Mouse (Mus musculus) left cerebral cortex, postnatal 36 days (tissue): ENCODE data around the gene Tedc2. TPM values are rescaled to one million over a fixed set of nuclear protein-coding genes. Genes with fewer than 3 reads are reported as not detected.

ENCODE experiments used
- DNase-seq, 2 experiments: peaks; one replicate each; pipeline ENCODE4 v3.0.0; 2021 to 2022; ENCODE audit warnings: low spot score in 2 of 2, mixed read lengths in 1 of 2
- intact Hi-C: fragments of 180-260 bp; cut with DNase I; formaldehyde crosslinking; loops from one replicate; pipeline ENCODE4 v1.15.1; 2025
- total RNA-seq, 2 experiments: library from RNA; stranded (reverse); gene quantifications; 2 replicates each; pipeline ENCODE4 v1.2.3; 2021

The Tedc2 gene
- total RNA-seq, result 10 to 100 TPM in 1 of 2 experiments, 1 to 10 TPM in 1; 9.4 to 14.2 TPM

- intact Hi-C loops, result no loop called here
These were observed at the start of gene Tedc2 for GRCm38 (mm10) chr17:24220435-24221411. Gene Tedc2, minus strand, starts transcription at chr17:24220851.

GRCm38 (mm10) chr17:24267133-24267532 is 46.5 kb upstream of the Tedc2 start:
- intact Hi-C loops, result no loop called here
- DNase-seq, result no peak

More at GRCm38 (mm10) chr17:24220435-24221411, at the start of gene Tedc2:
- peak; percentile 90 to 91 for DNase-seq

- DNase-seq, result no peak
- intact Hi-C loops, result no loop called here
These were observed 44.1 kb upstream of the Tedc2 start for GRCm38 (mm10) chr17:24264766-24265165.

GRCm38 (mm10) chr17:24260516-24260915 is 39.9 kb upstream of the Tedc2 start:
- intact Hi-C loops, result no loop called here
- DNase-seq, result no peak

DNA sequence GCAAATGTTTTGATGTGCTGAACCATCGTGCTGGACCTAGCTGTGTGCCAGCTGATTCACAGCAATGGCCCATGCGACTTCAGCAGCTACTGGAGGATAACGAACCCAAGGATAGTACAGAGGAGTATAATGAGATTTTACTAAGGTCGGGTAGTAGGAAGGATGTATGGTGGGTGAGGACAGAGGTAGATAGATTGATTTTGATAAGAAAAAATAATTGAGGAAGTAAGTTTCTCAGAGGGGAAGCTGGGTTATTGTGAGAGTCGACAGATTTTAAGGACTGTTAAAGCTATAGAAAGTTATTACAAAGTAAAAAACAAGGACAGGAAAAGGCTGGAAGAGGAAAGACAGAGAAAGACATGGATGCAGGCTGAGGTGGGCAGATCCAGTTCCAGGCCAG is 39.1 kb upstream of the Tedc2 start:
- DNase-seq, result no peak
- intact Hi-C loops, result no loop called here

DNA sequence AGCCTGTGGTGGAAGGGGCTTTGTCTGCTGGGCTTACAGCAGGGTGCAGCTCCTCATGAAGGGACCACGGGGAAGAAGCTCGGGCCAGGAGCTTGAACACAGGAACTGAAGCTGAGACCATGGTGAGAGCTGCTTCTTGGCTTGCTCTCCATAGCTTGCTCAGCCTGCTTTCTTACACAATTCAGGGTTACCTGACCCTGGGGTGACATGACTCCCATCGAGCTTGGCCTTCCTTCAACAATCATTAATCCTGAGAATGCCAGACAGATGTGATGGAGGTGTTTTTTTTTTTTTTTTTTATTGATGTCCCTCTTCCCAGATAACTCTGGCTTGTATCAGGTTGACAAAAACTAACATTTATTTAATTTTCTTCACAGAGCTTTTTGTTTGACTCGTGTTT is 38.3 kb upstream of the Tedc2 start:
- intact Hi-C loops, result no loop called here
- DNase-seq, result no peak

- no peak for DNase-seq
- intact Hi-C loops, result loop anchor here (5.0 kb wide), 1 partner anchor 100 kb away; the partner anchor contains the start of genes Abca17 and Abca3
These were observed 31.7 kb upstream of the Tedc2 start for GRCm38 (mm10) chr17:24252329-24252728.

DNA sequence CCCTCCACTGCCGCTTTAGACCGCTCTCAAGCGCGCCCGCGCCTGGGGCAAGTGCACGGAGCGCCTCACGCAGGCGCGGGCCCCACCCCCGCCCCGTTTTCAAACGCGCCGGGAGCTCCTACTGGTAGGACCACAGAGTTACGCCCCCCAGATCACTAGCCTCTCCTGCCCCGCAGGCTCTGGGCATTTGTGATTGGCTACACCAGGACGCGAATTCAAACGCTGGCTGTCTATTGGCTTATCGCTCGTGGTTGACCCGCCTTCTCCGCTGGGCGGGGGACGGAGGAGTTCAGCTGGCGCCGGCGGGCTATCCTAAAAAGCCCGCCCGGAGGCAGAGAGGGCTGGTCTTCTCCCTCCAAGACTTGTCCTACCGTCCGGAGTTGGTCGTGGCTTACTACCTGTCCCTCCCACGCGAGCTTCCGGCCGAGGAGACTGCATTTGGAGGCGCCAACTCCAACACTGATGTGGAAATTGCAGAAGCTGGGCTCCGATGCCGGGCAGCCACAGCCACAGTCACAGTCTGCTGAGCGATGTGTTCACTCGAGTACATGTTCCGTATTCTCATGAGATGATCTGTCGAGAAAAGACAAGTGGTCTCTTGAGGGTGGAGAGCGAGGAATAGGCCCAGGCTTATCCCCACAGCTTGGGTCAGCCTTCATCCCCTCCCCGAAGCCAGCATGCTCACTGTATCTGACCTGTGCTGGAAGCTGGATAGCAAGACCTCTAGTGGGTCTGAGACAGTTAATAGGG is 30.8 kb upstream of the Tedc2 start, which contains the start of gene Ccnf:
Ccnf (minus strand) TSS at position 165 of the 750 bp plus-strand sequence.
- intact Hi-C loops, result loop anchor here (5.0 kb wide), 1 partner anchor 101 kb away; the partner anchor contains the start of genes Abca17 and Abca3
- peak; percentile 95 for DNase-seq

DNA sequence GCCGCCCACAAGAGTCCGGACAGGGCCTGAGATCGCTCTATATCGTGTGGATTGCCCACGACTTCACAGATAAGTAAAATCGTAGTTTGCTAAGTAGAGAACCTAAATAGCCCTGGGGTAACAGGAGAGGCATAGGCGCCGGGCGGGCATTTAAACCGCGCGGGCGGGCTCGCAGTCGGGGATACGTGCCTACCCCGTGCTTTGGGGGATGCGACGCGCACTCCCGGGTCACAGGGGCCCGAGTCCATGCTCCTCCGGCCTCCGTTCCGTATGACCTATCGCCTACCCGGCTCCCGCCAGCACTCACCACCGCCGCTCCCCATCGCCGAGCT is 30.3 kb upstream of the Tedc2 start:
- intact Hi-C loops, result loop anchor here (5.0 kb wide), 1 partner anchor 101 kb away; the partner anchor contains the start of genes Abca17 and Abca3
- no peak for DNase-seq

DNA sequence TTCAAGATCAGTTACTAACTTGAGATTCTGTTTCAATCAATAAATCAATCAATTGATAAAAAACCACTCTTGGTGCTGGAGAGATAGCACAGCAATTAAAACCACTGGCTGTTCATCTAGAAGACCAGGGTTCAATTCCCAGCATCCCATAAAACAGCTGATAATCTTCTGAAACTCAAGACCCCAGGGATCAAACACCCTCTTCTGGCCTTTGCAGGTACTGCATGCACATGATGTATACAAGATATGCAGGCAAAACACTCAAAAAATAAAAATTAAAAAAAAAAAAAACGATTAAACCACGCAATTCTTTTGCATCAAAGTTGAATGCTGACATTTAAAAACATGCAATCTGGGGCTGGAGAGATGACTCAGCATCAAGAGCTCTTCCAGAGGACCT is 28.0 kb upstream of the Tedc2 start:
- intact Hi-C loops, result no loop called here
- DNase-seq, result no peak

- intact Hi-C loops, result no loop called here
- DNase-seq, result no peak
These were observed 23.4 kb upstream of the Tedc2 start for GRCm38 (mm10) chr17:24244061-24244460.

DNA sequence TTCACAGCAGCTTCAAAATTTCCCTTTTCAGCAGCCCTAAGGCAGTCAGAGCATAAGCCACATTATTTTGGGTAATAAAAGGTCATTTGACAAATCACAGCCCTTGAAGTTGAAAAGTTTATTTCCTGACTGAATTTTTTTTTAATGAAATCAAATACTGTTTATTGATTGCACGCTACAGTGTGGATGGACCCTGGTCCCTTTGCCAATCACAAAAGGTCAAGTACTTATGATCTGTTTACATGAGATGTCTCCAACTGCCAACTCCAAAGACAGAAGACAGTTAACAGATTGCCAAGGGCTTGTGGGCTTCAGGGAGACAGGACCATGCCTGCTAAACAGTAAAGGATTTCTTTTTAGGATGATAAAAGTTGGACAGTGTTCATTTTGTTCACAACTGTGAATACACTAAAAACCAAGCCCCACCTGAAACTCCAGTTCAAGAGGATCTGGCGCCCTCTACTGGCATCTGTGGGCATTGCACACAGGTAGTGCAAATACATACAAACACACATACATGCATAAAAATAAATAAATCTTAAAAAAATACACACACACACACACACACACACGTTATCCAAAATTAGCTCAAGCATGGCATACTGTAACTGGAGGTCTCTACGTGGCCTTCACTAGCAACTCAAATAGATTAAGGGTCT is 22.8 kb upstream of the Tedc2 start:
- no peak for DNase-seq
- intact Hi-C loops, result no loop called here

GRCm38 (mm10) chr17:24236921-24237320 is 16.3 kb upstream of the Tedc2 start:
- intact Hi-C loops, result no loop called here

DNA sequence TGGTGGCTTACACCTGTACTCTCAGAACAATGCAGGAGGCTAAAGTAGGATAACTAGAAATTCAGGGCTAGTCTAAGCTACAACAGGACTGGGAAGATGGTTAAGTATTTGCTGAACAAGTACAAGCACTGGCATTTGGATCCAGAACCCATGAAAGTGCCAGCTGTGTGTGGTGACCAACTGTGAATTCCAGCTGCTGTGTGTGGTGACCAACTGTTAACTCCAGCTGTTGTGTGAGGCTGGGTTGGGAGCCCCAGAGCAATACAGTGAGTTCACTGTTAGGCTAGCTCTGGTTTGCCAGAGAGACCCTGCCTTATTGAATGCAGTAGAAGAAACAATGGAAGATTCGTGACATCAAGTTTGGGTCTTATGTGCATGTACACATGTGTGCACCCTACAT is 15.8 kb upstream of the Tedc2 start:
- intact Hi-C loops, result no loop called here
- no peak for DNase-seq

More at GRCm38 (mm10) chr17:24236921-24237320, 16.3 kb upstream of the Tedc2 start:
- DNase-seq, result no peak

DNA sequence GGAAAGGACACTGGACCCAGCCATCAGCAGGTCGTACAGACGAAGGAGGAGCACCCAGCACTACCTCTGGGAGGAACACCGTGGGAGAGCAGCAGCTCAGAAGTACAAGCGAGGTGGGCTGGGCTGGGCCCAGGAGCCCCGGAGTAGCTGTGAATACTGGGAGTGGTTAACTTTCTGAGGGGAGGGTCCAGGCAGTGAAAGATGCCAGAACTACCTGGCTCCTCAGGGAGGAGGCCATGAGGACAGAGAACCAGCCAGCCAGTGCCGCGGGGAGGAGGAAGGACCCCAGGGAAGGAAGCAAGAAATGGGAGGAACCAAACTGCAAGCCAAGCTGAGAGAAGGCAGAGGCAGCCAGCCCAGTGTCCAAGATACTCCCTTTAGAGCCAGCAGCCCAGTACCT is 7.3 kb upstream of the Tedc2 start:
- intact Hi-C loops, result no loop called here
- no peak for DNase-seq

GRCm38 (mm10) chr17:24226721-24227120 is 6.1 kb upstream of the Tedc2 start:
- no peak for DNase-seq
- intact Hi-C loops, result no loop called here

DNA sequence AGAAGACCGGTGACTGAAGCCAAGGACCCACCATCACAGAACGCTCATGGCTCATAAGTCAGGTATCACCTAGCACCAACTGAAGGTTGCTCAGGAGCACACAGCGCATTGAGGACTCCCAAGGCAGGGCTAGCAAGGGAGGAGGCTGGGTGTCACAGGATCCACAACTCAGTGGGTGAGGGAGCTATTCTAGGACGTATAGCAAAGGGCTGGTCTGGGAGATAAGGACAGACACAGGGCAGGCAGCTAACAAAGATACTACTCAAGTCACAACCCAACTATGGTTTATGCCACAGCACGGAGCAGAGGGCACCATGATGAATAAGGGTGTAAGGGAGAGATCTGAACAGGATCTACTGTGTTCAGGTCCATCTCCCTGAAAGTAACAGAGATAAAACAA is 5.2 kb upstream of the Tedc2 start:
- intact Hi-C loops, result no loop called here
- DNase-seq, result no peak

DNA sequence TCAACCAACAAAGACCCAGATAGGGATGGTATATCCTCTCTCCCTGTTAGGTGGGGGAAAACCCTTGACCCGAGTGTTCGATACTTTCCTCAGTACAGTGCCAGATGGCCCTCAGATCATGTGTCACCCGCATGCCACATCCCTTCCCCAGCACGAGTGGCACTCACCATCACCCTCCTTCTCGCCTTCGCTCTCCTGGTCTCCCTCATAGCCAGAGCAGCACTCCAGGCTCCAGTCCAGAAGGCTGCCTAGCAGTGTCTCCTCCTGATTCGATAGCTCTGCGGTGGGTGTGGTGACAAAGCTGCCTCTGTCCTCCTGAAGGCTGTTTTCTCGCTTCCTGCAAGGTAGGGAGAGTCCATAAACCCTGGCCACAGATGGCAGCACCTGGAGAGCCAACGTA is 4.1 kb upstream of the Tedc2 start:
- no peak for DNase-seq
- intact Hi-C loops, result no loop called here

- intact Hi-C loops, result no loop called here
- no peak for DNase-seq
These were observed 2.9 kb upstream of the Tedc2 start for GRCm38 (mm10) chr17:24223513-24223912.

- no peak for DNase-seq
- intact Hi-C loops, result no loop called here
These were observed 2.0 kb upstream of the Tedc2 start for GRCm38 (mm10) chr17:24222653-24223052.
